Mouse (Mus musculus) heart, postnatal 0 days (tissue): ENCODE measurements around the gene Vps52. TPM values are rescaled to one million over a fixed set of nuclear protein-coding genes. Genes with fewer than 3 reads are reported as not detected.
"Not testable (repeated sequence)": the region's sequence is repeated elsewhere in the genome, so short reads cannot be mapped to it uniquely, and the experiment has no call there.

ENCODE experiments used
- ATAC-seq: fragments of 200-750 bp; cut with Nextera tagmentation; 2 replicates; pipeline ENCODE4 v1.8.0; 2017; ENCODE audit warnings: low read depth, moderate number of reproducible peaks, moderate library complexity; ENCODE audit not compliant: insufficient read depth
- DNase-seq: peaks from one replicate; pipeline ENCODE4 v3.0.0-alpha.2; 2016; ENCODE audit warnings: low spot score
- H3K27ac ChIP-seq: fragments of 300-500 bp; sonication (generic); 2 replicates; pipeline ENCODE4 v1.5.1; 2014; ENCODE audit warnings: low read depth, mild to moderate bottlenecking
- H3K27me3 ChIP-seq: fragments of 300-500 bp; sonication (generic); 2 replicates; pipeline ENCODE4 v1.6.1; 2014; ENCODE audit warnings: low read length, mixed read lengths; ENCODE audit not compliant: control insufficient read depth, insufficient read depth
- H3K36me3 ChIP-seq: fragments of 300-500 bp; sonication (generic); replicated peaks from 2 replicates; pipeline ENCODE4 v1.6.1; 2014; ENCODE audit warnings: low read length, mixed read lengths; ENCODE audit not compliant: control insufficient read depth, insufficient read depth
- H3K4me1 ChIP-seq: fragments of 300-500 bp; sonication (generic); 2 replicates; pipeline ENCODE4 v1.6.1; 2014; ENCODE audit warnings: antibody characterized with exemption; ENCODE audit not compliant: control insufficient read depth, insufficient read depth
- H3K4me2 ChIP-seq: fragments of 300-500 bp; sonication (generic); 2 replicates; pipeline ENCODE4 v1.6.1; 2014; ENCODE audit warnings: low read depth, mild to moderate bottlenecking, low read length, moderate library complexity
- H3K4me3 ChIP-seq: fragments of 300-500 bp; sonication (generic); 2 replicates; pipeline ENCODE4 v1.5.1; 2014; ENCODE audit warnings: low read depth, low read length
- H3K9ac ChIP-seq: fragments of 300-500 bp; sonication (generic); replicated peaks from 2 replicates; pipeline ENCODE4 v1.6.1; 2014; ENCODE audit warnings: low read depth, low read length, mixed read lengths
- H3K9me3 ChIP-seq: fragments of 300-500 bp; sonication (generic); replicated peaks from 2 replicates; pipeline ENCODE4 v1.6.1; 2016; ENCODE audit warnings: low read length; ENCODE audit not compliant: control insufficient read depth
- CTCF ChIP-seq: IDR thresholded peaks from 2 replicates; pipeline ENCODE4 v1.5.1; 2016; ENCODE audit warnings: antibody characterized with exemption, control low read depth, low read depth
- EP300 ChIP-seq: IDR thresholded peaks from 2 replicates; pipeline ENCODE4 v1.6.1; 2016; ENCODE audit warnings: antibody characterized with exemption, low read depth
- WGBS: fragments of 180-500 bp; shearing (Covaris S2); extraction: QIAGEN DNeasy Blood & Tissue Kit; methylation state at CpG from one replicate; pipeline ENCODE4 v1.1.7; 2014; 5-methylcytosine and 5-hydroxymethylcytosine counted together
- polyA plus RNA-seq: library from polyadenylated mRNA; unstranded; fragments of >200 nt; fragmentation: Nextera tagmentation; extraction: Ambion mirVana; gene quantifications from 2 replicates; pipeline ENCODE4 v1.2.1, GENCODE M21; 2015
- total RNA-seq: library from RNA; depleted of rRNA; stranded (reverse); fragments of >200 nt; gene quantifications from 2 replicates; pipeline ENCODE4 v1.2.3, GENCODE M21; 2014; ENCODE audit warnings: low replicate concordance

The Vps52 gene
- total and polyA plus RNA-seq, 2 experiments from 2014 or later = 27.8 to 31.8 TPM

DNA sequence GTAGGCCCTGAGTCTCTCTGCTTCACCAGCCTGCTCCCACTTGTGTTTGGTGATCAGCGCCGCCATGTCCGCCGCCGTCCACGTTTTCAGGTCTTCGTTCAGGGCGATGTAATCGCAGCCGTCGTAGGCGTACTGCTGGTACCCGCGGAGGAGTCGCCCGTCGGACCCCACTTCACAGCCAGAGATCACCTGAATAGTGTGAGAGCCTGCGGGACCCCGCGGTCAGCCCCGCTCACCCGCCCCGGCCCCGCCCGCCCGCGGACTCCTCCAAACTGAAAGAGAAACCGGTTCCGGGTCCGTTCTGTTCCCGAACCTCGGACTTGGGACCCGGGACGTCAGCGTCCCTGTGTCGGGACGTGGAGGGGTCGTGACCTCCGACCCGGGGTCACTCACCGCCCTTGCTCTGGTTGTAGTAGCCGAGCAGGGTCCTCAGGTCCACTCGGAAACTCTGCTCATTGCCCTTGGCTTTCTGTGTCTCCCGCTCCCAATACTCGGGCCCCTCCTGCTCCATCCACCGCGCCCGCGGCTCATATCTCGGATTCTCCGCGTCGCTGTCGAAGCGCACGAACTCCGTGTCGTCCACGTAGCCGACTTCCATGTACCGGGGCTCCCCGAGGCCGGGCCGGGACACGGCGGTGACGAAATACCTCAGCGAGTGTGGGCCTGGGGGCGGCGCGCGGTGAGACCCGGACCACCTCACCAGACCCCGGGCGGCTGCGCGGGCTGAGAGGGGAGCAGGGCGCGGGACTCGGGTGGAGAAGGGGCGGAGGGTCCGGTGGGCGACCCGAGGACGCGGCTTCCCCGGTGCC lies 43.9 kb downstream of the Vps52 start:
- Histone ChIP-seq H3K9ac (peak overlapping the region; percentile 59), H3K4me2 (peak overlapping the region; percentile 99), H3K9me3 (no peaks in the 10 kb centered on the region), H3K27me3 (no peaks in the 10 kb centered on the region), H3K27ac (no peak overlapping the region), H3K4me3 (peak overlapping the region; percentile 59), H3K36me3 (no peaks in the 10 kb centered on the region), H3K4me1 (peaks cover 4% of the 10 kb centered on the region; the same call in 1 of the 2 replicates)
- TF ChIP-seq CTCF (no peak), EP300 (no peak)
- DNase-seq (no peak), ATAC-seq (peak; percentile 67)
- 2% methylated on average over 79 of the region's 87 CpGs for WGBS

DNA sequence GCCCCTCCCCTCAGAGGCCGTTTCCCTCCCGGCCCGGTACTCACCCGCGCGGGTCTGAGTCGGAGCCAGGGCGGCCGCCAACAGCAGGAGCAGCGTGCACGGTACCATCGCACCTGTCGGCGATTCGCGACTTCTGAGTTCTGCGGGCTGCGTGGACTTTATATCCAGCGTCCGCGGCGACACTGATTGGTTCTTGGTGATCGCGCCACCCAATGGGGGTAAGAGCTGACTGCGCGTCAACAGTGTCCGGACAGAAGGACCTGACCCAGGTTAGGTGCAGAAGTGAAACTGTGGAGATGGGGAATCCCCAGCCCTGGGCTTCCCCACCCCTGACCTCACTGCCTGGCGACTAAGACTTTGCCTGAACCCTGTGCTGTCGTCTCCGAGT lies 44.5 kb downstream of the Vps52 start, which contains the start of gene H2-K1:
Gene H2-K1 (minus strand): TSS at position 198 of the 388 bp plus-strand sequence.
- TF ChIP-seq CTCF (no peak), EP300 (no peak)
- H3K9me3 ChIP-seq = no peaks in the 10 kb centered on the region
- DNase-seq (peak; percentile 80), ATAC-seq (peak; percentile 93)
- peak within 1 kb of the TSS; percentile 99 for H3K4me2 ChIP-seq
- no peaks in the 10 kb centered on the region for H3K27me3 ChIP-seq
- H3K9ac ChIP-seq = peak within 1 kb of the TSS; percentile 59
- under 1% methylated on average over 28 of the region's 30 CpGs for WGBS
- peaks cover 4% of the 10 kb centered on the region; the same call in 1 of the 2 replicates for H3K4me1 ChIP-seq
- H3K4me3 ChIP-seq = peak within 1 kb of the TSS; percentile 59
- no peaks in the 10 kb centered on the region for H3K36me3 ChIP-seq
- no peak within 1 kb of the TSS for H3K27ac ChIP-seq

GRCm38 (mm10) chr17:34000796-34001195 lies 45.2 kb downstream of the Vps52 start:
- H3K36me3 ChIP-seq, DNase-seq, H3K9ac ChIP-seq, H3K27me3 ChIP-seq, H3K27ac ChIP-seq, H3K9me3 ChIP-seq, H3K4me1 ChIP-seq, ATAC-seq: not testable (repeated sequence)
- 42% methylated on average over 2 of the region's 2 CpGs for WGBS
- peak overlapping the region; percentile 59; the same call in 1 of the 2 replicates for H3K4me3 ChIP-seq
- H3K4me2 ChIP-seq = peak overlapping the region; percentile 99; the same call in 1 of the 2 replicates

GRCm38 (mm10) chr17:34003426-34003825 lies 47.8 kb downstream of the Vps52 start:
- WGBS = 5% methylated on average over 5 of the region's 5 CpGs
- Histone ChIP-seq H3K27ac (no peak overlapping the region), H3K9me3 (0 out of 2 replicates have a peak, but pooled peaks cover 4% of the 10 kb centered on the region), H3K4me2 (no peak overlapping the region), H3K4me3 (no peak overlapping the region), H3K36me3 (no peaks in the 10 kb centered on the region), H3K4me1 (peaks cover 4% of the 10 kb centered on the region; the same call in 1 of the 2 replicates), H3K9ac (no peak overlapping the region), H3K27me3 (no peaks in the 10 kb centered on the region)
- DNase-seq = no peak
- TF ChIP-seq EP300 (no peak), CTCF (peak; percentile 71)
- no peak for ATAC-seq

DNA sequence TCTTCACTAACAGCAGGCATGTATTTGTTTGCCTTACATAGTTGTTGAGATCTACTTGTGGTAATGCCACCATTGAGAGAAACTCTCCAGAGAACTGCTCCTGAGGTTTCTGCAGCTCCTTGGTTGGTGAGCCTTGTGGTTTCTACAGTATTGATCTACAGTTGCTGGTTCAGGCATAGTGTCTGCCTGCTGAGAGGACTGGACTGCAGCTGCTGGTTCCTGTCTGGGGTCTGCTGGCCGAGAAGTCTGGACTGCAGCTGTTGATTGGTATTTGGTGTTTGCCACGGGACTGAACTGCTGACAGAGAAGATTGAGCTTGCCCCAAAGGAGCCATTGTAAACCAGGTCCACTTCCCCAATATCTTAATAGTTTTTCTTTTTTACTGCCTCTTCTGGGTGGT lies 51.0 kb downstream of the Vps52 start:
- H3K36me3 ChIP-seq = no peaks in the 10 kb centered on the region
- no peaks in the 10 kb centered on the region for H3K27me3 ChIP-seq
- H3K4me2 ChIP-seq = no peak overlapping the region
- H3K4me1 ChIP-seq = no peaks in the 10 kb centered on the region
- 0 out of 2 replicates have a peak, but pooled peaks cover 4% of the 10 kb centered on the region for H3K9me3 ChIP-seq
- TF ChIP-seq EP300 (no peak), CTCF (no peak)
- ATAC-seq (no peak), DNase-seq (no peak)
- H3K9ac ChIP-seq = no peak overlapping the region
- no peak overlapping the region for H3K27ac ChIP-seq
- 36% methylated on average over 2 of the region's 2 CpGs for WGBS
- H3K4me3 ChIP-seq = no peak overlapping the region
